Mouse (Mus musculus): ENCODE results near the gene Nanos2.

- TF ChIP-seq CTCF (IDR thresholded peaks at IDR 0.05; ENCODE audit: low read depth, low read length) = no peak
- TF ChIP-seq GATA1 (IDR thresholded peaks at IDR 0.05; ENCODE audit: borderline replicate concordance, low read length) = no peak
- TF ChIP-seq POLR2AphosphoS5 (IDR thresholded peaks at IDR 0.05; ENCODE audit: insufficient replicate concordance, low read depth, low read length) = no peak
Observed at GRCm38 (mm10) chr7:19023357-19023814, 36.2 kb downstream of the Nanos2 start, which contains the start of gene Foxa3.
